ENCODE assay signal across 12 mouse cellular contexts in the genomic region with DNA sequence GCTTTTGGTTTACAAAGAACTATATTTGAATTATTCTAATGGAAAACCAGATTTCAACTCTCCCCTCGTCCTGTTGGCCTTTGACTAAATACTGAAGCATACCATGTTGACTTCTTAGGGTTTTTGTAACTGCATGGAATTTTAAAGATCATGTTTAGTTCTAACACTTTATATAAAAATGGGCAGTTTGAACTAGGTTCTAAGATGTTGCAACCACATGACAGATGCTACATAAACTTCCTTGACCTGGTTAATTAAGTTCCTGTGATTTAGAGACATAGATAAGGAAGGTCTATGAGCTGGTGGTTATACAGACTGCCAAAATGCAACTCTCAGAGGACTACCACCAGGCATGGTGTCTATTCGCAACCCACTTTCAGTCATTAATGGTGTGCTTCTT. TPM values are rescaled to one million over a fixed set of nuclear protein-coding genes. Genes with fewer than 3 reads are reported as not detected.
DNase-seq lines count a peak whose midpoint lies in the region; ATAC-seq and TF ChIP-seq lines count a peak whose summit lies in the region.
"Had no signal": no experiment of that assay in that cellular context is flagged by ENCODE, and none has a peak within 500 bp of the region (broad histone marks: within the 10 kb centered on the region; RNA-seq: fewer than 3 reads in every experiment).

No protein-coding gene starts in this region.

- no peak for DNase-seq in heart, adult 2 months
- no peak for DNase-seq in heart, adult 8-10 months (ENCODE audit: low spot score)
- peak; percentile 53 for DNase-seq in liver, adult 2 months (ENCODE audit: extremely low read depth, low read depth, low spot score)
- DNase-seq in liver = no peak
- DNase-seq in ovary, postnatal 36 days (ENCODE audit: low spot score) = no peak
- DNase-seq: cerebellum, postnatal 10 days; kidney, postnatal 36 days had no signal

- H3K4me1 ChIP-seq in heart, adult 2 months (ENCODE audit: control insufficient read depth, insufficient read depth, low read length) = peaks cover 13% of the 10 kb centered on the region
- peaks cover 7% of the 10 kb centered on the region for H3K4me1 ChIP-seq in liver, adult 2 months (ENCODE audit: control insufficient read depth, insufficient read depth, low read length)
- peaks cover 3% of the 10 kb centered on the region; the same call in 1 of the 2 replicates for H3K4me1 ChIP-seq in intestine, postnatal 0 days (replicated peaks; ENCODE audit: control insufficient read depth, insufficient read depth, low read length)
- peaks cover 21% of the 10 kb centered on the region for H3K4me1 ChIP-seq in neural tube, embryonic 15.5 days

- peak overlapping the region; percentile 99 for H3K4me2 ChIP-seq in intestine, postnatal 0 days (replicated peaks; ENCODE audit: low read depth)
- peak overlapping the region; percentile 99 for H3K4me2 ChIP-seq in neural tube, embryonic 15.5 days

- no peak for ATAC-seq in intestine, postnatal 0 days
- ATAC-seq in neural tube, embryonic 15.5 days (ENCODE audit: low FRiP score) = no peak
- ATAC-seq in erythroid progenitor cell, adult 5-6 weeks (replicated peaks; ENCODE audit: low FRiP score, poor library complexity, severe bottlenecking) = no peak
- ATAC-seq: activated CD4-positive, CD25-positive, alpha-beta regulatory T cell, adult 4 months; CD4-positive, CD25-positive, alpha-beta regulatory T cell, adult 4 months had no signal

- peaks cover 21% of the 10 kb centered on the region for H3K36me3 ChIP-seq in heart, adult 2 months (ENCODE audit: control insufficient read depth, insufficient read depth, low read length)
- H3K36me3 ChIP-seq in liver, adult 2 months (ENCODE audit: control insufficient read depth, insufficient read depth, low read length) = peaks cover 4% of the 10 kb centered on the region
- H3K36me3 ChIP-seq in intestine, postnatal 0 days (ENCODE audit: control insufficient read depth, insufficient read depth) = 0 out of 2 replicates have a peak, but pooled peaks cover 4% of the 10 kb centered on the region
- no peaks in the 10 kb centered on the region for H3K36me3 ChIP-seq in neural tube, embryonic 15.5 days

- 85% methylated on average over 2 of the region's 2 CpGs for WGBS in heart, adult 2 months
- WGBS in liver, adult 2 months = 24% methylated on average over 2 of the region's 2 CpGs
- 79% methylated on average over 2 of the region's 2 CpGs for WGBS in intestine, postnatal 0 days
- WGBS in neural tube, embryonic 15.5 days = 77% methylated on average over 2 of the region's 2 CpGs

- intact Hi-C loops in heart, adult 2 months (cut with DNase I) = loop anchor here (5.0 to 10.0 kb wide), 3 partner anchors 95 to 448 kb away; no protein-coding TSS in a partner anchor

- H3K9me3 ChIP-seq in intestine, postnatal 0 days (ENCODE audit: control insufficient read depth) = no peaks in the 10 kb centered on the region
- H3K9me3 ChIP-seq in neural tube, embryonic 15.5 days (replicated peaks) = no peaks in the 10 kb centered on the region

- 0 out of 2 replicates have a peak overlapping the region, but pooled peaks have one; percentile 11 for H3K9ac ChIP-seq in heart, adult 2 months (ENCODE audit: low read depth, low read length)
- peak overlapping the region; percentile 67 for H3K9ac ChIP-seq in liver, adult 2 months (ENCODE audit: low read depth, low read length)
- peak overlapping the region; percentile 40; the same call in 1 of the 2 replicates for H3K9ac ChIP-seq in intestine, postnatal 0 days (ENCODE audit: low read depth, low read length)
- H3K9ac ChIP-seq in neural tube, embryonic 15.5 days (replicated peaks) = no peak overlapping the region

- peak overlapping the region; percentile 35 for H3K4me3 ChIP-seq in heart, adult 2 months
- H3K4me3 ChIP-seq in liver, adult 2 months (ENCODE audit: insufficient read depth, low read depth, low read length) = peak overlapping the region; percentile 94
- H3K4me3 ChIP-seq in intestine, postnatal 0 days (ENCODE audit: low read depth, low read length) = peak overlapping the region; percentile 84
- H3K4me3 ChIP-seq in neural tube, embryonic 15.5 days (replicated peaks) = peak overlapping the region; percentile 90

- H3K27me3 ChIP-seq in heart, adult 2 months (ENCODE audit: control insufficient read depth, insufficient read depth, low read length) = no peaks in the 10 kb centered on the region
- H3K27me3 ChIP-seq in liver, adult 2 months (ENCODE audit: control insufficient read depth, insufficient read depth, low read length) = no peaks in the 10 kb centered on the region
- H3K27me3 ChIP-seq in intestine, postnatal 0 days (replicated peaks; ENCODE audit: control insufficient read depth, insufficient read depth, low read length) = no peaks in the 10 kb centered on the region
- no peaks in the 10 kb centered on the region for H3K27me3 ChIP-seq in neural tube, embryonic 15.5 days (replicated peaks)

- no peak overlapping the region for H3K27ac ChIP-seq in heart, adult 2 months
- H3K27ac ChIP-seq in liver, adult 2 months (replicated peaks; ENCODE audit: insufficient read depth, low read depth, low read length) = peak overlapping the region; percentile 93
- no peak overlapping the region for H3K27ac ChIP-seq in intestine, postnatal 0 days (ENCODE audit: low read depth, low read length)
- H3K27ac ChIP-seq in neural tube, embryonic 15.5 days (replicated peaks) = no peak overlapping the region

- peaks cover 7% of the 10 kb centered on the region for H3K79me2 ChIP-seq in heart, adult 2 months (replicated peaks; ENCODE audit: control insufficient read depth, insufficient read depth, low read length)
- peaks cover 36% of the 10 kb centered on the region for H3K79me2 ChIP-seq in liver, adult 2 months (ENCODE audit: control insufficient read depth, insufficient read depth, low read length)

- TF ChIP-seq CTCF in heart, adult 2 months (IDR thresholded peaks at IDR 0.05) = no peak
- no peak for TF ChIP-seq CTCF in liver, adult 2 months (IDR thresholded peaks at IDR 0.05; ENCODE audit: low read depth, low read length)
- no peak for TF ChIP-seq CTCF in intestine, postnatal 0 days (IDR thresholded peaks at IDR 0.05; ENCODE audit: low read depth)

- TF ChIP-seq POLR2A in heart, adult 2 months (IDR thresholded peaks at IDR 0.05; ENCODE audit: insufficient read depth, low read depth, low read length) = no peak
- TF ChIP-seq POLR2A in liver, adult 2 months (IDR thresholded peaks at IDR 0.05; ENCODE audit: extremely low read depth, insufficient read depth, low read length) = no peak

- no peak for TF ChIP-seq EP300 in heart, adult 2 months (IDR thresholded peaks at IDR 0.05; ENCODE audit: insufficient read depth, low read depth, low read length)

RNA-seq across cellular contexts. Expression of gene Man1a, which starts 4.1 kb away (rescaled TPM):
- total RNA-seq in heart, adult 2 months (2021) = 10 to 100 TPM; 40.1 to 43.2 TPM
- 6.9 and 14.6 TPM in 2 replicates for polyA plus RNA-seq in heart, adult 2 months (2012; rRNA removed)
- 10 to 100 TPM; 34.3 to 41.0 (median 38.3) TPM for total RNA-seq in heart, adult 8-10 months (2022)
- total RNA-seq in liver, adult 2 months (2014; rRNA removed) = 161 and 171 TPM in 2 replicates
- 45.4 and 53.7 TPM in 2 replicates for polyA plus RNA-seq in liver, adult 2 months (2012; rRNA removed)
- 29.9 and 33.0 TPM in 2 replicates for polyA plus RNA-seq in intestine, postnatal 0 days (2015; fragmentation: Nextera tagmentation; extraction: Ambion mirVana)
- 5.3 TPM in 2 replicates for polyA plus RNA-seq in neural tube, embryonic 15.5 days (2015; fragmentation: Nextera tagmentation; extraction: Ambion mirVana)
- total RNA-seq in erythroid progenitor cell, adult 5-6 weeks (2015; ENCODE audit: low replicate concordance) = 86.9 and 121 TPM in 2 replicates
- 92.8 and 112 TPM in 2 replicates for total RNA-seq in erythroid progenitor cell, adult 5-6 weeks (2017; ENCODE audit: low replicate concordance)

Comparison
In these comparisons a context has a peak if more than half of its experiments do, and no peak if none do; other contexts are left out.
1. H3K4me3 ChIP-seq: peak in every context shown above with its lines; median percentile 94 in liver, adult 2 months; 90 in neural tube, embryonic 15.5 days; 84 in intestine, postnatal 0 days; 35 in heart, adult 2 months.